Mouse (Mus musculus) liver, embryonic 11.5 days (tissue): Measurements from ENCODE around the gene Gm42715. TPM values are rescaled to one million over a fixed set of nuclear protein-coding genes. Genes with fewer than 3 reads are reported as not detected.

ENCODE experiments used
- ATAC-seq: fragments of 200-750 bp; cut with Nextera tagmentation; replicated peaks from 2 replicates; pipeline ENCODE4 v1.8.0; 2017; ENCODE audit warnings: moderate number of reproducible peaks, mild to moderate bottlenecking, moderate TSS enrichment, moderate library complexity; ENCODE audit not compliant: low FRiP score
- DNase-seq: peaks from one replicate; pipeline ENCODE4 v3.0.0-alpha.2; 2017; ENCODE audit warnings: low spot score
- H3K27ac ChIP-seq: fragments of 300-500 bp; sonication (generic); 2 replicates; pipeline ENCODE4 v1.5.1; 2014; ENCODE audit warnings: mild to moderate bottlenecking, low read depth, low read length, control low read depth
- H3K27me3 ChIP-seq: fragments of 300-500 bp; sonication (generic); replicated peaks from 2 replicates; pipeline ENCODE4 v1.6.1; 2014; ENCODE audit warnings: low read length, mixed read lengths; ENCODE audit not compliant: control insufficient read depth, insufficient read depth
- H3K36me3 ChIP-seq: fragments of 300-500 bp; sonication (generic); 2 replicates; pipeline ENCODE4 v1.6.1; 2014; ENCODE audit warnings: mild to moderate bottlenecking, low read length, moderate library complexity, mixed read lengths; ENCODE audit not compliant: control insufficient read depth, insufficient read depth
- H3K4me1 ChIP-seq: fragments of 300-500 bp; sonication (generic); replicated peaks from 2 replicates; pipeline ENCODE4 v1.6.1; 2014; ENCODE audit warnings: low read length, mixed read lengths; ENCODE audit not compliant: control insufficient read depth, insufficient read depth
- H3K4me2 ChIP-seq: fragments of 300-500 bp; sonication (generic); 2 replicates; pipeline ENCODE4 v1.6.1; 2014; ENCODE audit warnings: mild to moderate bottlenecking, control low read depth, moderate library complexity
- H3K4me3 ChIP-seq: fragments of 300-500 bp; sonication (generic); 2 replicates; pipeline ENCODE4 v1.5.1; 2014; ENCODE audit warnings: low read depth, low read length, control low read depth
- H3K9ac ChIP-seq: fragments of 300-500 bp; sonication (generic); 2 replicates; pipeline ENCODE4 v1.6.1; 2014; ENCODE audit warnings: low read depth, low read length, control low read depth
- H3K9me3 ChIP-seq: fragments of 300-500 bp; sonication (generic); 2 replicates; pipeline ENCODE4 v1.6.1; 2016; ENCODE audit warnings: low read length, inconsistent platforms, mixed read lengths; ENCODE audit not compliant: control insufficient read depth
- WGBS: fragments of 180-500 bp; shearing (Covaris S2); extraction: QIAGEN DNeasy Blood & Tissue Kit; methylation state at CpG from one replicate; pipeline ENCODE4 v1.1.7; 2014; 5-methylcytosine and 5-hydroxymethylcytosine counted together
- polyA plus RNA-seq: library from polyadenylated mRNA; unstranded; fragments of >200 nt; fragmentation: Nextera tagmentation; extraction: Ambion mirVana; gene quantifications from 2 replicates; pipeline ENCODE4 v1.2.1, GENCODE M21; 2014

The Gm42715 gene
- polyA plus RNA-seq, 1 experiment from 2014 or later: 16.1 TPM

DNA sequence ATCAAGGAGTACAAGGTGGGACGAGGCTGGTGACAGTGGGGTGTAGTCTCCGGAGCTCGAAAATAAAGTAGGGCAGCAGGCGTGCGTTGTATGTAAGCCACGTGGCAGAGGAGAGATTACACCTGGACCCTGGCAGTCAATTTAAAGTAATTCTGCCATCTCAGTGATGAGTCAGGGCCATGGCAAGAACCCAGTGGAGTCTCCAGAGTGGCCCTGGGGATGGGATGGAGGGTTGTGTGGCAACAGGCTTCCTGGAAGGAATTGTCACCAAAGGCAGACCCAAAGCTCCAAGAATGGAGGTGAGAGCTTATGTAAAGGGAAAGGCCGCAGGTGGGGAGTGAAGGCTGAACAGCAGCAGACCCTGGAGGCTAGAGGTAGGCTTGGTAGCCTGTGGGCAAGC, 81.2 kb downstream of the Gm42715 start:
- Histone ChIP-seq H3K27ac (no peak overlapping the region), H3K4me2 (no peak overlapping the region), H3K9ac (no peak overlapping the region), H3K27me3 (no peaks in the 10 kb centered on the region), H3K4me1 (no peaks in the 10 kb centered on the region), H3K36me3 (peaks cover 66% of the 10 kb centered on the region), H3K9me3 (no peaks in the 10 kb centered on the region), H3K4me3 (no peak overlapping the region)
- DNase-seq (no peak), ATAC-seq (no peak)
- WGBS: 97% methylated on average over 7 of the region's 7 CpGs

DNA sequence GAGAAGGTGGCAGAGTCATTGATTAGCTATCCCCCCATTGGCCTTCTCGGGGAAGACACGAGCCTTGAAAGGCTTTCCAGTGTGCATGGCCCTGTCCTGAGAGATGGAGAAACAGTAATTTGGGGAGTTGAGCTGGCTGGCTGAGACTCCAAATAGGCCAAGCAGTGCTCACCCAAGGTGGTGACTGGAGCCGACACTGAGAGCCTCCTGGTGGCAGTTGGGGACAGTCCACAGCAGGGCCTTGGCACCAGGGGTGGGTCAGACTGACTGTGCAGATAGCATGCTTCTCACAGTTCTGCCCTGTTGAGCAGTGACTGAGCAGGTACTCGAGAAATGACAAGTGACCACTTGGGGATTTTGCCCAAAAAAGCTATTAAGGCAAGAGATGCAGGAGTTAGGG, 82.4 kb downstream of the Gm42715 start:
- no peaks in the 10 kb centered on the region for H3K27me3 ChIP-seq
- DNase-seq (no peak), ATAC-seq (no peak)
- H3K9me3 ChIP-seq: no peaks in the 10 kb centered on the region
- H3K9ac ChIP-seq: 0 out of 2 replicates have a peak overlapping the region, but pooled peaks have one; percentile 7
- H3K4me3 ChIP-seq: no peak overlapping the region
- 89% methylated on average over 4 of the region's 4 CpGs for WGBS
- no peak overlapping the region for H3K4me2 ChIP-seq
- H3K4me1 ChIP-seq: no peaks in the 10 kb centered on the region
- no peak overlapping the region for H3K27ac ChIP-seq
- peaks cover 55% of the 10 kb centered on the region for H3K36me3 ChIP-seq

DNA sequence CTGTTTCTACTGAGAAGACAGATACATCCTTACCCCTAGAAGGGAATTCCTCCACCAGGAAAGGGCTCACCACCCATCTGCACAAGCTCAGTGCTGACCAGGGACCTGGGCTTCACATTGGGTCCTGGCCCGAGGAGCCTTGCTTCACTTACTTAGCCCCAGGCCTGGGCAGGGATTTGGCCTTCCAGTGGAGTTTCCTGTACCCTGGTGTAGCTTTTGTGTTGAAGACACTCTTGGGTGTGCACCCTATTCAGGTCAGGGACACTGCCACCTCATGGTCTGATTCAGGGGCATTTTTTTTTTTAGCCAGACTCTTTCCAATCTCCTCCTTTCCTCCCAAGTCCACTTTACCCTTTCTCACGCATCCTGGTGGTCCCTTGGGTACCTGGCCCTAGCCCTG, 83.5 kb downstream of the Gm42715 start:
- ATAC-seq (no peak), DNase-seq (no peak)
- no peak overlapping the region for H3K4me3 ChIP-seq

DNA sequence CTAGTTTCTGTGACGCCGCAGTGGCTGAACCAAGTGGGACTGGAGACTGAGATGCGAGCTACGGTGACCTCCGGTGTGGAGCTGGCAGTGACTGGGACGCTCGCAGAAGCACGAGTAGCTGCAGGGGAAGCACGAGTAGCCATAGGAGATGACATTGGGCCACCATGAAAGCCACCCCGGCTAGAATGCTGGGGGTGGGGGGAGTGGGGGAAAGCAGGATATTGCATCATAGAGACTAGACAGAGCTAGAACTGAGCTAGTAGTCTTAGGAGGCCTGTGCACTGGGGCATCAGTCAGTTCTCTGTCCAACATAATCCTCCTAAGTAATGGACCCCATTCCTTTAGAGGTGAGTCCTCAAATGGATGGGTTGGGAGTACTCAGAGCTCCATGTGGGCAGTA, 84.9 kb downstream of the Gm42715 start:
- no peak overlapping the region for H3K9ac ChIP-seq
- no peak for DNase-seq
- H3K27ac ChIP-seq: no peak overlapping the region; the same call in 1 of the 2 replicates
- 85% methylated on average over 10 of the region's 10 CpGs for WGBS
- no peak overlapping the region for H3K4me3 ChIP-seq
- H3K36me3 ChIP-seq: peaks cover 38% of the 10 kb centered on the region
- no peaks in the 10 kb centered on the region for H3K9me3 ChIP-seq
- H3K4me1 ChIP-seq: no peaks in the 10 kb centered on the region
- no peak for ATAC-seq
- H3K27me3 ChIP-seq: no peaks in the 10 kb centered on the region
- no peak overlapping the region for H3K4me2 ChIP-seq

More for the DNA sequence above, 83.5 kb downstream of the Gm42715 start:
- 80% methylated on average over 2 of the region's 2 CpGs for WGBS
- Histone ChIP-seq H3K36me3 (peaks cover 44% of the 10 kb centered on the region), H3K4me2 (no peak overlapping the region), H3K27ac (0 out of 2 replicates have a peak overlapping the region, but pooled peaks have one; percentile 22), H3K27me3 (no peaks in the 10 kb centered on the region), H3K9me3 (no peaks in the 10 kb centered on the region), H3K9ac (no peak overlapping the region), H3K4me1 (no peaks in the 10 kb centered on the region)

DNA sequence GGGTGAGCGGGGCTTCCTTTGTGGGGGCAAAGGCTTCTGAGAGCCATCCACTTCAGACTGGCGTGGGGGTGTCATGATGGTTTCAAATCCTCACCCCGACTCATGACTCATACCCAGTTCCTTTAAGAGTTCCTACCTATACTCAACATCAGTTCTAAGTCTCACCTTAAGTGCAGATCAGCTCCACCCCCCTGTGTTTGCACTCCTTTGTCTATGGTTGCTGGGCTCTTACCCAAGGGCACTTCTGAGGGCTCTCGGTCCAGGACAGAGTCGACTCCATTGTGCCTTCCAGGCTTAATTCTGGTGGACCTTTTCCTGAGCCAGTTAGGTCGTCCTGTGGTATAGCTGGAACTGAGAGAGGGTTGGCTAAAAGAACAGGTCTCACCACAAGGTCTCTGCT, 87.8 kb downstream of the Gm42715 start:
- DNase-seq: no peak
- WGBS: 85% methylated on average over 6 of the region's 6 CpGs
- no peaks in the 10 kb centered on the region for H3K27me3 ChIP-seq

DNA sequence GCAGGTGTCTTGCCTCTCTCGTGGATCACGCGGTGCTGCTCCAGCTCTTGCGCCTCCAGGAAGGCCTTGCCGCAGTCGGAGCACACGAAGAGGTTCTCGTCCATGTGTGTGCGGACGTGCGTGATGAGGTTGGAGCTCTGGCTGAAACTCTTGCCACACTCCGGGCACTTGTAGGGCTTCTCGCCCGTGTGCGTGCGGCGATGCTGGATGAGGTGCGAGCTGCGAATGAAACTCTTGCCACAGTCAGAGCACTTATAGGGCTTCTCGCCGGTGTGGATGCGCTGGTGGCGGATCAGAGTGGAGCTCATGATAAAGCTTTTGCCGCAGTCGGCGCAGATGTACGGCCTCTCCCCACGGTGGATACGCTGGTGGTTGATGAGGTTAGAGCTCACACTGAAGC, 91.6 kb downstream of the Gm42715 start:
- DNase-seq: no peak
- Histone ChIP-seq H3K9me3 (no peaks in the 10 kb centered on the region; the same call in 1 of the 2 replicates), H3K27ac (no peak overlapping the region), H3K36me3 (peaks cover 35% of the 10 kb centered on the region), H3K4me3 (no peak overlapping the region), H3K4me1 (peaks cover 9% of the 10 kb centered on the region; the same call in 1 of the 2 replicates), H3K9ac (no peak overlapping the region), H3K27me3 (no peaks in the 10 kb centered on the region), H3K4me2 (no peak overlapping the region)
- 95% methylated on average over 29 of the region's 29 CpGs for WGBS
- no peak for ATAC-seq

More for the DNA sequence above, 87.8 kb downstream of the Gm42715 start:
- Histone ChIP-seq H3K36me3 (peaks cover 44% of the 10 kb centered on the region), H3K4me1 (no peaks in the 10 kb centered on the region), H3K9me3 (no peaks in the 10 kb centered on the region; the same call in 1 of the 2 replicates), H3K9ac (no peak overlapping the region), H3K27ac (no peak overlapping the region), H3K4me3 (no peak overlapping the region), H3K4me2 (no peak overlapping the region)
- no peak for ATAC-seq

DNA sequence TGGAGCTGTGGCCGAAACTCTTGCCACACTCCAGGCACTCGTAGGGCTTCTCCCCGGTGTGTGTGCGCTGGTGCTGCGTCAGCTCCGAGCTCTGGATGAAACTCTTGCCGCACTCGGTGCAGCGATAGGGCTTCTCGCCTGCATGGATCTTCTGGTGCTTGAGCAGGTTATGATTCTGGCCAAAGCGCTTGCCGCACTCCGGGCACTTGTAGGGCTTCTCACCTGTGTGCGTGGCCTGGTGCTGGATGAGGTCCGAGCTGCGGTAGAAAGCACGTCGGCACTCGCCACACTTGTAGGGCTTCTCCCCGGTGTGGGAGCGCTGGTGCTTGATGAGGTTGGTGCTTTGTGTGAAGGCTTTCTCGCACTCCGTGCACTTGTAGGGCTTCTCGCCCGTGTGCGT, 92.2 kb downstream of the Gm42715 start:
- DNase-seq (no peak), ATAC-seq (no peak)
- no peaks in the 10 kb centered on the region; the same call in 1 of the 2 replicates for H3K9me3 ChIP-seq
- peaks cover 9% of the 10 kb centered on the region; the same call in 1 of the 2 replicates for H3K4me1 ChIP-seq
- no peak overlapping the region for H3K4me2 ChIP-seq
- H3K36me3 ChIP-seq: peaks cover 35% of the 10 kb centered on the region
- no peaks in the 10 kb centered on the region for H3K27me3 ChIP-seq
- H3K9ac ChIP-seq: no peak overlapping the region
- no peak overlapping the region for H3K27ac ChIP-seq
- WGBS: 96% methylated on average over 26 of the region's 26 CpGs
- no peak overlapping the region for H3K4me3 ChIP-seq

DNA sequence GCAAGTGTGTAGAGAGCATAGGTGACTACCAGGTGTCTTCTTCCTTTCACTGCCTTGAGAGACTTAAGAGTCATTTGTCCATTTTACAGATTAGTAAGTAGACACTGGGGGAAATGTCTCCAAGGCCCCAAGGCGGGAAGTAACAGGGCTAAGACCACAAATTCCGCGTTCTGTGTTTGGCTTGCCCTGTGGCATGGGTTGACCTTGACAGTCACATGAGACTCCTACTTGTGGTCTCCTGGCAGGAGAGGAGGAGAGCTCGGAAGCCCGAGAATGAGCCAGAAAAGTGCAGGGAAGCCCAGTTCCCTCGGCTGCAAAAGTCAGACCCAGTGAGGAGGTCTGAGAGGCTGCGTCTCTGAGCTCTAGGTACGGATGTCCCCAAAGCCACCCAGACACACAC, 94.1 kb downstream of the Gm42715 start:
- Histone ChIP-seq H3K4me2 (peak overlapping the region; percentile 66), H3K4me1 (peaks cover 9% of the 10 kb centered on the region; the same call in 1 of the 2 replicates), H3K27me3 (no peaks in the 10 kb centered on the region), H3K9ac (peak overlapping the region; percentile 97; the same call in 1 of the 2 replicates), H3K9me3 (no peaks in the 10 kb centered on the region; the same call in 1 of the 2 replicates), H3K36me3 (peaks cover 35% of the 10 kb centered on the region), H3K4me3 (peak overlapping the region; percentile 98), H3K27ac (no peak overlapping the region)
- 87% methylated on average over 8 of the region's 8 CpGs for WGBS
- ATAC-seq: no peak
- DNase-seq: no peak

DNA sequence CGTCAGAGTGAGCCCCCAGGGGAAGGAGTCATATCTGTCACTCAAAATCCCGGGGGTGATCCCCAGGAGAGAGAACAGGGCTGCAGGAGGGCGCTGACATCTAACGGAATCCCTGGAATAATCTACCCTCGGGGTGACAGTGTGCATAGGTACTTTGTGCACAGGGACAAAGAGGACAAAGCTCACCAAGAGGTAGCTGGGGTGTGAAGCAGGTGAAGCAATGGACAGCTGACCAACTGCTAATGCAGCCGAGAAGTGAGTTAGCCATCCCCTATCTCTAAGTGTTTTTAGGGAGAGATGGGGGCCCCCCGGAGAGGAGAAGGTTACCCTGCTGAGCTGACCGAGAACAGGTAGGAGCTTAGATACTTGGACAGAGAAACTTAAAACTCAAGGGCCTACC, 94.7 kb downstream of the Gm42715 start:
- no peaks in the 10 kb centered on the region; the same call in 1 of the 2 replicates for H3K9me3 ChIP-seq
- 34% methylated on average over 8 of the region's 8 CpGs for WGBS
- no peaks in the 10 kb centered on the region for H3K27me3 ChIP-seq
- peak overlapping the region; percentile 98 for H3K4me3 ChIP-seq
- peak overlapping the region; percentile 97 for H3K9ac ChIP-seq
- DNase-seq: no peak
- H3K36me3 ChIP-seq: peaks cover 32% of the 10 kb centered on the region
- peak overlapping the region; percentile 66 for H3K4me2 ChIP-seq
- peaks cover 9% of the 10 kb centered on the region; the same call in 1 of the 2 replicates for H3K4me1 ChIP-seq
- no peak for ATAC-seq
- H3K27ac ChIP-seq: no peak overlapping the region; the same call in 1 of the 2 replicates
